Mouse (Mus musculus) liver, embryonic 14.5 days (tissue): ENCODE data around the gene Ctf2. TPM values are rescaled to one million over a fixed set of nuclear protein-coding genes. Genes with fewer than 3 reads are reported as not detected.

Experiments
- ATAC-seq: fragments of 200-750 bp; cut with Nextera tagmentation; 2 replicates; pipeline ENCODE4 v1.8.0; 2017; ENCODE audit warnings: moderate number of reproducible peaks, mild to moderate bottlenecking, moderate library complexity; ENCODE audit not compliant: insufficient read depth
- DNase-seq, 3 experiments: peaks; one replicate each; pipeline ENCODE4 v3.0.0-alpha.2; 2012 to 2013; ENCODE audit warnings: low read depth in 3 of 3, low spot score in 3 of 3
- H3K27ac ChIP-seq: fragments of 300-500 bp; sonication (generic); 2 replicates; pipeline ENCODE4 v1.5.1; 2014; ENCODE audit warnings: moderate library complexity, mild to moderate bottlenecking, control low read depth, inconsistent platforms
- H3K27me3 ChIP-seq: fragments of 300-500 bp; sonication (generic); 2 replicates; pipeline ENCODE4 v1.6.1; 2014; ENCODE audit warnings: mild to moderate bottlenecking, low read length, moderate library complexity; ENCODE audit not compliant: control insufficient read depth, insufficient read depth
- H3K36me3 ChIP-seq: fragments of 300-500 bp; sonication (generic); replicated peaks from 2 replicates; pipeline ENCODE4 v1.6.1; 2014; ENCODE audit warnings: low read depth; ENCODE audit not compliant: control insufficient read depth, insufficient read depth
- H3K4me1 ChIP-seq, 2 experiments: fragments of 200-500 bp in 1 of 2; fragments of 300-500 bp in 1 of 2; sonication (generic) in 1 of 2; replicated peaks; 2 replicates each; pipeline ENCODE4 v1.6.1; 2012 to 2014; ENCODE audit warnings: antibody characterized with exemption in 1 of 2, inconsistent platforms in 1 of 2, low read length in 1 of 2; ENCODE audit not compliant: control insufficient read depth in 2 of 2, insufficient read depth in 2 of 2
- H3K4me2 ChIP-seq: fragments of 300-500 bp; sonication (generic); 2 replicates; pipeline ENCODE4 v1.6.1; 2014; ENCODE audit warnings: low read depth, mild to moderate bottlenecking, control low read depth, moderate library complexity
- H3K4me3 ChIP-seq, 2 experiments: fragments of 200-500 bp in 1 of 2; fragments of 300-500 bp in 1 of 2; sonication (generic) in 1 of 2; 2 replicates each; pipeline ENCODE4 v1.5.1; 2012 to 2014; ENCODE audit warnings: low read depth in 2 of 2, low read length in 2 of 2, mild to moderate bottlenecking in 2 of 2, control low read depth in 1 of 2, inconsistent platforms in 1 of 2, moderate library complexity in 1 of 2; ENCODE audit not compliant: insufficient read depth in 1 of 2
- H3K9ac ChIP-seq: fragments of 300-500 bp; sonication (generic); replicated peaks from 2 replicates; pipeline ENCODE4 v1.6.1; 2014; ENCODE audit warnings: mild to moderate bottlenecking, control low read depth, moderate library complexity
- H3K9me3 ChIP-seq: fragments of 300-500 bp; sonication (generic); 2 replicates; pipeline ENCODE4 v1.6.1; 2016; ENCODE audit warnings: low read length, mixed read lengths; ENCODE audit not compliant: control insufficient read depth
- CTCF ChIP-seq: IDR thresholded peaks from 2 replicates; pipeline ENCODE4 v1.5.1; 2016; ENCODE audit warnings: antibody characterized with exemption, low read depth, control low read depth
- EP300 ChIP-seq: IDR thresholded peaks from 2 replicates; pipeline ENCODE4 v1.6.1; 2016; ENCODE audit warnings: antibody characterized with exemption, low read depth
- whole genome bisulfite sequencing: fragments of 180-500 bp; shearing (Covaris S2); extraction: QIAGEN DNeasy Blood & Tissue Kit; methylation state at CpG from one replicate; pipeline ENCODE4 v1.1.7; 2014; ENCODE audit not compliant: insufficient replicate concordance; 5-methylcytosine and 5-hydroxymethylcytosine counted together
- polyA plus RNA-seq, 2 experiments: library from polyadenylated mRNA; depleted of rRNA in 1 of 2; stranded (reverse) in 1 of 2; unstranded in 1 of 2; fragments of >200 nt; fragmentation: Nextera tagmentation in 1 of 2; extraction: Ambion mirVana in 1 of 2; gene quantifications; 2 replicates each; pipeline versions ENCODE4 v1.2.1 to v1.2.3; 2012 to 2014

Ctf2 gene
- polyA plus RNA-seq, 2 experiments = 0.05 TPM; not detected in 1

GRCm38 (mm10) chr7:127769651-127770038 is 37.7 kb upstream of the Ctf2 start, which contains the start of gene Orai3:
Gene Orai3 (plus strand): TSS chr7:127769815.
- Histone ChIP-seq H3K4me3 (peak within 1 kb of the TSS; percentile 58 to 72), H3K27ac (peak within 1 kb of the TSS; percentile 93), H3K36me3 (no peaks in the 10 kb centered on the region), H3K4me2 (peak within 1 kb of the TSS; percentile 94), H3K4me1 (peaks cover 35 to 53% of the 10 kb centered on the region in 2 experiments), H3K27me3 (no peaks in the 10 kb centered on the region), H3K9ac (peak within 1 kb of the TSS; percentile 90), H3K9me3 (no peaks in the 10 kb centered on the region)
- TF ChIP-seq CTCF = no peak
- TF ChIP-seq EP300 = no peak
- DNase-seq = peak in 1 of 3 experiments; percentile 52
- ATAC-seq = peak; percentile 11; the same call in 1 of the 2 replicates
- under 1% methylated on average over 24 of the region's 24 CpGs for WGBS

GRCm38 (mm10) chr7:127768997-127769593 is 37.1 kb upstream of the Ctf2 start:
- H3K9me3 ChIP-seq = no peaks in the 10 kb centered on the region
- 1% methylated on average over 16 of the region's 16 CpGs for WGBS
- peak overlapping the region; percentile 58 to 72 for H3K4me3 ChIP-seq
- no peaks in the 10 kb centered on the region for H3K27me3 ChIP-seq
- H3K4me2 ChIP-seq = peak overlapping the region; percentile 94
- H3K27ac ChIP-seq = peak overlapping the region; percentile 93
- TF ChIP-seq CTCF (no peak), EP300 (no peak)
- DNase-seq (peak; percentile 76 to 83 (median 77)), ATAC-seq (peak; percentile 1; the same call in 1 of the 2 replicates)
- H3K36me3 ChIP-seq = no peaks in the 10 kb centered on the region
- peaks cover 35 to 53% of the 10 kb centered on the region in 2 experiments for H3K4me1 ChIP-seq
- peak overlapping the region; percentile 90 for H3K9ac ChIP-seq

- H3K27me3 ChIP-seq = no peaks in the 10 kb centered on the region
- 48% methylated on average over 13 of the region's 13 CpGs for WGBS
- H3K9ac ChIP-seq = peak overlapping the region; percentile 90
Measured at GRCm38 (mm10) chr7:127768346-127768996, 36.5 kb upstream of the Ctf2 start.

GRCm38 (mm10) chr7:127767671-127768345 is 35.8 kb upstream of the Ctf2 start:
- Histone ChIP-seq H3K4me1 (peaks cover 35 to 51% of the 10 kb centered on the region in 2 experiments), H3K27ac (peak overlapping the region; percentile 93), H3K9ac (peak overlapping the region; percentile 90), H3K4me2 (peak overlapping the region; percentile 94), H3K4me3 (peak overlapping the region; percentile 58 to 72), H3K9me3 (no peaks in the 10 kb centered on the region), H3K27me3 (no peaks in the 10 kb centered on the region), H3K36me3 (no peaks in the 10 kb centered on the region)
- DNase-seq = no peak
- no peak for TF ChIP-seq CTCF
- no peak for TF ChIP-seq EP300
- ATAC-seq = peak; percentile 50
- 54% methylated on average over 19 of the region's 19 CpGs for WGBS

More at GRCm38 (mm10) chr7:127768346-127768996, 36.5 kb upstream of the Ctf2 start:
- H3K27ac ChIP-seq = peak overlapping the region; percentile 93
- peaks cover 35 to 51% of the 10 kb centered on the region in 2 experiments for H3K4me1 ChIP-seq
- peak overlapping the region; percentile 58 to 72 for H3K4me3 ChIP-seq
- peak overlapping the region; percentile 94 for H3K4me2 ChIP-seq
- peak; percentile 77 for TF ChIP-seq CTCF
- TF ChIP-seq EP300 = no peak
- no peak for ATAC-seq
- no peaks in the 10 kb centered on the region for H3K9me3 ChIP-seq
- H3K36me3 ChIP-seq = no peaks in the 10 kb centered on the region
- DNase-seq = no peak
